Mouse (Mus musculus): ENCODE results near the gene Mettl26.

GRCm38 (mm10) chr17:25865288-25865687 is 9.6 kb upstream of the Mettl26 start:
- TF ChIP-seq CTCF (IDR thresholded peaks at IDR 0.05; ENCODE audit: extremely low read depth, insufficient read depth, insufficient read length, insufficient replicate concordance) (no peak), POLR2A (IDR thresholded peaks at IDR 0.05; ENCODE audit: low read depth, low read length) (no peak)
